Mouse (Mus musculus): Measurements from ENCODE around the gene Rptor. TPM values are rescaled to one million over a fixed set of nuclear protein-coding genes. Genes with fewer than 3 reads are reported as not detected.

Rptor gene
- polyA plus RNA-seq, 1 experiment from 2014 or later, result 9.3 TPM

DNA sequence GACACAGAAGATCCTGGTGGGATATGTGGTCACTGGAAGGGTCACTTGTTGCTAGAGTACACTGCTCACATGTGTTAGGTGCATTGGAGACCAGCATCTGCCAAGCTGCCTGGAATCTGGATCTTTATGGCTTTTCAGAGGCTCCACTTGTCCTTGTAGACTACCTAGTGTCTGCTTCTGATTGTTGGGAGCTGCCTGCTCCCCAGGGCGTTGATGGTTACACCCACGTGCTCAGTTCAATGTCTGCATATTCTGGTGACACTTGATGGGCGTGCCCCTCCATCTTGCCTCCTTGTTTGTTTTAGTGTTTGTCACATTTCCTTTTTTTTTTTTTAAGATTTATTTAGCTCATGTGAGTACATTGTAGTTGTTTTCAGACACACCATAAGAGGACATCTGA lies 287.3 kb downstream of the Rptor start:
- Histone ChIP-seq H3K27ac (no peak overlapping the region), H3K27me3 (replicated peaks) (no peaks in the 10 kb centered on the region), H3K4me2 (no peak overlapping the region), H3K36me3 (peaks cover 20% of the 10 kb centered on the region), H3K9me3 (no peaks in the 10 kb centered on the region), H3K9ac (no peak overlapping the region), H3K4me1 (no peaks in the 10 kb centered on the region), H3K4me3 (replicated peaks) (no peak overlapping the region)
- ATAC-seq (ENCODE audit: insufficient read depth, low FRiP score, low read depth), result no peak
- WGBS, result 87% methylated on average over 3 of the region's 3 CpGs

DNA sequence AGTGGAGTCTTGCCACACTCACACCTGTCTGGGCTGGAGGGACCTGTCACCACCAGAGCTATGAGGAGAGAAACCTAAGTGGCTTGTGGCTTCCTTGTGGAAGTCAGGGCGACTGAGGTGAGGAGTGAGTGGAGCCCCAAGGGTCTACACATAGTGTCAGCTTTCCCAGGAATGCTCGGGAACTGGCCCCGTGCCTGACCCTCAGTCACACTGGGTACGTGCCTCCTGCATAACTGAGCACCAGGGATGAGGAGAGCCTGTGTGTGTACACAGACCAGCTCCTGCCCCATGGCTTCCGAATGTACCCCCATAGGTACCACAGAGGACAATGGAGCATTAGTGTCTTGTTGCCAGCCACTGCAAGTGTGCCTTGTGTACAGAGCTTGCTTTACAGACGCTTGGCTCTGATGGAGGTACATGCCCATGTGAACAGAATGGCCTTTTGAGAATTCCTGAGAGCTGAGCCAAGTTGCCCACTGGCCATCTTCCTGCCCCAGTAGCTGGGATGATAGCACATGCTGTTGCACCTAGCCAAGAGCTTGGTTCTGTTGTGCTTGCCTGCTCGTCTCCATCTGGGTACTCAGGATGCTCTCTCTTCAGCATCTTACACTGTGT lies 289.0 kb downstream of the Rptor start:
- H3K27me3 ChIP-seq (replicated peaks), result no peaks in the 10 kb centered on the region

DNA sequence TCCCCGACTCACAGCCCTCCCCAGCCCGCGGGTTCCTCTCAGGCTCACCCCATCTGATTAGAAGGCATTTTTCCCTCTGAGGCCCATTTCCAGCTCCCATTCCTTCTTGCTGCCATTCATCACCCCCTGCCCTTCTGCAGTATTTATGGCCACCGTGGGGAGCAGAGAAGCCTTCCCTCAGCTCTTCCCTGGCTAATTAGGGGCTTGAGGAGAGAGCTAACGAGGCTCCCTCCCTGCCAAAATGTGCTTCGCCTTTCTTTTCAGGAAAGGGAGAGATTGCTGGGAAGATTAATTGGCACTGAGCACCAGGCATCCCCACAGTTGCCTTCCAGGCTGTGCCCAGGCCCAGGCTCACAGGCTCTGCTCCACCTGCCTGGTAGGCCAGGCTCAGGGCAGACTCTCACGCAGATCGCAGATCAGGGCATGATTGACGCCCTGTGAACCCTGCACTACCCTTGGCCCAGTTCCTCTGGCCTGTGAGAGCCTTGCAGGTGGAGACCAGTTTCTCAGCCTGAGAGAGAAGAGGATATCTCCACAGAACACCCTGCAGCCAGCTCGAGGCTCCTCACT lies 291.0 kb downstream of the Rptor start:
- no peak overlapping the region for H3K9ac ChIP-seq
- no peaks in the 10 kb centered on the region for H3K4me1 ChIP-seq
- H3K36me3 ChIP-seq, result peaks cover 31% of the 10 kb centered on the region
- no peak overlapping the region for H3K4me3 ChIP-seq (replicated peaks)
- H3K27ac ChIP-seq, result no peak overlapping the region
- no peak overlapping the region for H3K4me2 ChIP-seq
- H3K9me3 ChIP-seq, result no peaks in the 10 kb centered on the region
- H3K27me3 ChIP-seq (replicated peaks), result no peaks in the 10 kb centered on the region
- ATAC-seq (ENCODE audit: insufficient read depth, low FRiP score, low read depth), result peak; percentile 34; the same call in 1 of the 2 replicates
- 73% methylated on average over 10 of the region's 10 CpGs for WGBS

More for the DNA sequence above, 289.0 kb downstream of the Rptor start:
- no peak overlapping the region for H3K9ac ChIP-seq
- no peaks in the 10 kb centered on the region for H3K9me3 ChIP-seq
- H3K36me3 ChIP-seq, result peaks cover 22% of the 10 kb centered on the region
- no peak for ATAC-seq (ENCODE audit: insufficient read depth, low FRiP score, low read depth)
- no peak overlapping the region for H3K4me2 ChIP-seq
- H3K27ac ChIP-seq, result no peak overlapping the region
- no peak overlapping the region for H3K4me3 ChIP-seq (replicated peaks)
- no peaks in the 10 kb centered on the region for H3K4me1 ChIP-seq
- whole genome bisulfite sequencing, result 88% methylated on average over 7 of the region's 7 CpGs

DNA sequence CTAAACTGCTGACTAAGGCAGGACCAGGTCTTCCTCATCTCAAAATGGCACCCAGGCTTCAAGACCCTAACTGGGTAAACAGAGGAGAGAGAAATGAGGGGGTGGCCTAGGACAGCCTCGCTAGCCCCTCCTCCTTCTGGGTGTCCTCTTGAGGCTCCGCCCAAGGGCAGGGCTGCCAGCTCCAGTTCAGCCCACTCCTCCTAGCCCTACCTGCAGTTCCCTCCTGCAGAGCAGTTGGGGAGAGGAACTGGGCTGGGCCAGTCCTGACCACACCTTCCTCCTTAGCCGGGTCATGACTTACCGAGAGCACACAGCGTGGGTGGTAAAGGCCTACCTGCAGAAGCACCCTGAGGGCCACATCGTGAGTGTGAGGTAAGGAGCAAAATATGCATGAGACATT lies 291.9 kb downstream of the Rptor start:
- no peak for ATAC-seq (ENCODE audit: insufficient read depth, low FRiP score, low read depth)
- H3K27ac ChIP-seq, result no peak overlapping the region
- no peak overlapping the region for H3K4me3 ChIP-seq (replicated peaks)
- 57% methylated on average over 6 of the region's 6 CpGs for WGBS
- peaks cover 26% of the 10 kb centered on the region; the same call in 1 of the 2 replicates for H3K36me3 ChIP-seq
- H3K9ac ChIP-seq, result no peak overlapping the region
- no peaks in the 10 kb centered on the region for H3K9me3 ChIP-seq
- no peaks in the 10 kb centered on the region for H3K27me3 ChIP-seq (replicated peaks)
- H3K4me2 ChIP-seq, result no peak overlapping the region
- no peaks in the 10 kb centered on the region for H3K4me1 ChIP-seq

DNA sequence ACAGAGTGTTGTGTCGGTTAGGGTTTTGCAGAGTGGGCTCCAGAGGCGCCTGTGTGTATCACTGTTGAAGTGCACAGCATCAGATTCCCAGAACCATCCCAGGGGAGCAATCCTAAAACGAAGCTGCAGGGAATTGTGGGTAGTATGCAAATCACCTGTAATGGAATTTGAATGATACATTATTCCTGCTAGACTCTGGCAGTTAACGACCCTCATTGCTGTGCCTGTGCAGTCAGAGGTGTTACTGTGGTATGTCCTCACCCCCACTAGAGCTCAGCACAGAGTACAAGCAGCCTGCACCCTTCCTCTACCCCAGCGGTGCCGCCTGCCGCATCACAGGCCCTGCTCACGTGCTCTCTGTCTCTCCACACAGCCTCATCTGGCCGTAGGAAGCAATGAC lies 294.3 kb downstream of the Rptor start:
- H3K9ac ChIP-seq, result no peak overlapping the region
- no peak overlapping the region for H3K4me3 ChIP-seq (replicated peaks)
- no peaks in the 10 kb centered on the region for H3K4me1 ChIP-seq
- H3K36me3 ChIP-seq, result 0 out of 2 replicates have a peak, but pooled peaks cover 14% of the 10 kb centered on the region
- H3K27me3 ChIP-seq (replicated peaks), result no peaks in the 10 kb centered on the region
- no peaks in the 10 kb centered on the region for H3K9me3 ChIP-seq
- no peak for ATAC-seq (ENCODE audit: insufficient read depth, low FRiP score, low read depth)
- no peak overlapping the region for H3K4me2 ChIP-seq
- H3K27ac ChIP-seq, result no peak overlapping the region
- 84% methylated on average over 9 of the region's 9 CpGs for WGBS

DNA sequence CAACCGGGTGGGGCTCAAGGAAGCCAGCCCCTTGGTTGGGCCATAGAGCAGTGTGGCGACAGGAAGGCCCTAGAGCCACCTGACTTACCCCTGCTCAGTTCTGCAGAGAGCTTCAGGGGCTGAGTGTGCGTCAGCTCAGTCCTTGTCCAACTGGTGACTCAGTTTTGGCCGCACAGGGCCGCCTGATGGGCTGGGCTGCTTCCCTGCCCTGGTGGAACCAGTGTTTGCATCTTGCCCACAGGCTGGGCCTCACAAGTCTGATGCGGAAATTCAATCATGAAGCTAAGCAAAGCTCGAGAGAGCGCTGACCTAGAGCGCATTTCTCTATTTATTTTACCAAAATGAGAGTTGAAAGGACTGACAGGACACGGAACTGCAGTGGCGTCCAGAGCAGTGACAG lies 296.3 kb downstream of the Rptor start:
- Histone ChIP-seq H3K9ac (no peak overlapping the region), H3K9me3 (no peaks in the 10 kb centered on the region), H3K27ac (no peak overlapping the region), H3K4me2 (no peak overlapping the region), H3K4me1 (no peaks in the 10 kb centered on the region), H3K36me3 (0 out of 2 replicates have a peak, but pooled peaks cover 14% of the 10 kb centered on the region), H3K27me3 (replicated peaks) (no peaks in the 10 kb centered on the region), H3K4me3 (replicated peaks) (no peak overlapping the region)
- WGBS, result 82% methylated on average over 11 of the region's 11 CpGs
- no peak for ATAC-seq (ENCODE audit: insufficient read depth, low FRiP score, low read depth)

DNA sequence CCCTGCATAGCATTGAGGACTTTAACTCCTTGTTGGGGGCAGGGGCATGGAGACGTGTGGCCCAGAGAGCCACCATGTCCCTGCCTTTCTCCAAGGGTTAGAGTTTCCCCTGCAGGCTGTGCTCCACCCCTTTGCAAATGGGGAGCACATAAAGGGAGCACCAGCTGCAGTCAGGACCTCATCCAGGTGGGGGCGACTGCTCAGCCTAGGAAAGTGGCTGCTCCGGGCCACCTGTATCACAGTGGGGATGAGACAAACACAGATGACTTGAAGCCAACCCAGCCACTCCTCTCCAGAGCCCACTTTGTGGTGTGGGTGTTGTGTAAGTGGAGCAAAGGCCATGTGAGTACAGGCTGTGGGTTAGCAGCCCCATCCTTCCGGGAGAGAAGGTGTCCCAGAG lies 298.5 kb downstream of the Rptor start:
- Histone ChIP-seq H3K4me1 (no peaks in the 10 kb centered on the region), H3K27ac (no peak overlapping the region), H3K36me3 (0 out of 2 replicates have a peak, but pooled peaks cover 14% of the 10 kb centered on the region), H3K4me2 (no peak overlapping the region), H3K9ac (no peak overlapping the region), H3K4me3 (replicated peaks) (no peak overlapping the region), H3K9me3 (no peaks in the 10 kb centered on the region), H3K27me3 (replicated peaks) (no peaks in the 10 kb centered on the region)
- WGBS, result 70% methylated on average over 4 of the region's 4 CpGs
- ATAC-seq (ENCODE audit: insufficient read depth, low FRiP score, low read depth), result no peak

DNA sequence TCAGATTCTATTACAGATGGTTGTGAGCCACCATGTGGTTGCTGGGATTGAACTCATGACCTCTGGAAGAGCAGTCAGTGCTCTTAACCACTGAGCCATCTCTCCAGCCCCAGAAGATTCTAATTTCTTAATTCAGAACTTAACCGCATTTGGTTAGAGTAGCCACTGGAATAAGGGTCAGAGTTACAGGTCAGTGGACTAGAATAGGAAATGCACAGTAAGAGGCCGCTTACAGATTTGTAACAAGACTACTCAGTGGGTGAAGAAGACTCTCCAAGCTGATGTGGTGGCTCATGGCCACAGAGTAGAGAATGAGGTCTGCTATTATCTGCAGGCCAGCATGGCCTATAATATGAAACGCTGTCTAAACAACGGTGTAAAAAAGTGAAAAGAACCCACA lies 300.2 kb downstream of the Rptor start:
- Histone ChIP-seq H3K4me1 (no peaks in the 10 kb centered on the region), H3K27me3 (replicated peaks) (no peaks in the 10 kb centered on the region), H3K9me3 (no peaks in the 10 kb centered on the region), H3K27ac (no peak overlapping the region), H3K36me3 (0 out of 2 replicates have a peak, but pooled peaks cover under 1% of the 10 kb centered on the region), H3K4me2 (no peak overlapping the region), H3K9ac (no peak overlapping the region), H3K4me3 (replicated peaks) (no peak overlapping the region)
- ATAC-seq (ENCODE audit: insufficient read depth, low FRiP score, low read depth), result no peak
- WGBS, result 79% methylated on average over 4 of the region's 4 CpGs

DNA sequence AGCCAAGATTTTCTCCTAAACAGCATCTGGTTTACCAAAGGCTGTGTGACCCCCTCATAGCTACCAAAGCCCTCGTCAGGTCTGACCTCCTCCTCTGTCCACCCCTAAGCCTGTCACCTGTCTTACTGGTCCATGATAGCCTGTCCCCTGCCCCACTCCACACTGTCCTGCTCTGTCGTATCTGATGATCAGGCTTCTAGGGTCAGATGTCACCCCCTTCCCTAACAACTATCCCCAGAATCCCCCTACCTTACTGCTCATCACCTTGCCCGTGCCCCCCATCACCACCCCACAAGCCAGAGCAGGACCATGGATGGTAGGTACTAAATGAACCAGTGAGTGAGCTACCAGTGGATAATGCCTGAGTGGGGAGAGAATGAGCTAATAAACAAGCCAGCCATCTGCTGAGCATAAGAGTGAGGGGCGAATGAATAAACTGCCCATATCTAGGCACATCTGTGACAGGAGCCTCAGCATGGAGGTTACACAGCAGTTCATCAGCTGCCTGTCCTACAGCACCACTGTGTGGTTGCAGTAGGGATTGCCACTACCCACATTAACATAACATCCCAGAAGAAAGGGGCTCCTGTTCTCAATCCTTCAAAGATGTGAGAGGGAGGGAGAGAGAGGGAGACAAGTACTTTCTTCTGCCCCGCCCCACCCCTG lies 302.0 kb downstream of the Rptor start:
- Histone ChIP-seq H3K27ac (no peak overlapping the region), H3K9ac (no peak overlapping the region), H3K9me3 (no peaks in the 10 kb centered on the region), H3K4me3 (replicated peaks) (no peak overlapping the region), H3K4me2 (no peak overlapping the region), H3K27me3 (replicated peaks) (0 out of 2 replicates have a peak, but pooled peaks cover 4% of the 10 kb centered on the region), H3K4me1 (no peaks in the 10 kb centered on the region), H3K36me3 (no peaks in the 10 kb centered on the region)
- ATAC-seq (ENCODE audit: insufficient read depth, low FRiP score, low read depth), result peak; percentile 48; the same call in 1 of the 2 replicates
- WGBS, result 26% methylated on average over 5 of the region's 5 CpGs

DNA sequence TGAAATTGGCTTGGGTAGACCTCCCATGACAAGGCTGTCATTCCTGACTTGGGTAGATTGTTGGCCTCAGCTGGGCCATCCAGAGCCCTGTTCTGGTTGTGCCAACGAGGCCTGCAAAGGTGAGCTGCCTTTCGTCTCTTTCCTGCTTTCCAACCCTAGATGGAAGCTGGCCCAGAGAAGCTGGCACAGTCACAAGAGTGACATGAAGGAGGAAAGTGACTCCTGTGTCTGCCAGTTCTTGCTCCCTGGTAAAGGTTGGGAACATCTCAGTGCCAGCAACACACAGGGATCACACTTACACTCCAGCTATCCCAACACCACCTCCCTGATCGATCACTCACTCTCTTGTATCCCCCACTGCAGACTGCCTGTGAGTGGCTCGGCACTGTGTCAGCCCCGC lies 303.1 kb downstream of the Rptor start:
- Histone ChIP-seq H3K9me3 (no peaks in the 10 kb centered on the region), H3K27ac (no peak overlapping the region), H3K27me3 (replicated peaks) (0 out of 2 replicates have a peak, but pooled peaks cover 4% of the 10 kb centered on the region), H3K36me3 (no peaks in the 10 kb centered on the region), H3K4me2 (no peak overlapping the region), H3K9ac (no peak overlapping the region), H3K4me3 (replicated peaks) (no peak overlapping the region), H3K4me1 (no peaks in the 10 kb centered on the region)
- ATAC-seq (ENCODE audit: insufficient read depth, low FRiP score, low read depth), result no peak
- 85% methylated on average over 5 of the region's 5 CpGs for WGBS

DNA sequence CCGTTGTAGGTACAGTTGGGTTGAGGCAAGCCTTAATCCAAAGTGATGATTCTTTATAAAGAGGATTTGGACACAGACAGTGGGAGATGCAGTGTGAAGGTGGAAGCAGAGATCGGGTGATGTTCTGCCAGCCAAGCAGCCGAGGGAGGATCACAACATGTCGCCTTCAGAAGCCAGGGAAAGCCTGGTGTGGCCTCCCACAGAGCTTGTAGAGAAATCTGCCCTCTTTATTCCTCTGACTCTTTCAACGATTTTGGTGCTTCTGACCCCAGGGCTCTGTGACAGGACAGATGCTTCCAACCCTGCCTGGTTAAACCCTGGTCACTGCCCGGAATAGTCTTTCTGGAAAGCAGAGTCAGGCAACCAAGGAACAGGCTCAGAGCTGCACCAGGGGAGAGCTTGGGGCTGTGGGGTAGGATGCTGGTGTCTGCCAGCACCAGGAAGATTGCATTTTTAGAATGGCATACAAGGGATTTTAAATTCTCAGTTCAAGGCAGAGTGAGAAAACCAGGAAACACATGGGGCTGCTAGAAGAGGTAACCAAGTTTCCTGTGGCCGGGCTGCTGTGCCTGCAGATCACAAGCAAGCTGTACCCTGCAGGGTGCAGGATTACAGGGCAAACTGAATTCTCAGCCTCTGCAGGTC lies 304.4 kb downstream of the Rptor start:
- Histone ChIP-seq H3K4me1 (no peaks in the 10 kb centered on the region), H3K9ac (no peak overlapping the region), H3K4me3 (replicated peaks) (no peak overlapping the region), H3K9me3 (no peaks in the 10 kb centered on the region), H3K36me3 (no peaks in the 10 kb centered on the region), H3K4me2 (no peak overlapping the region), H3K27me3 (replicated peaks) (0 out of 2 replicates have a peak, but pooled peaks cover 4% of the 10 kb centered on the region), H3K27ac (no peak overlapping the region)
- 49% methylated on average over 7 of the region's 7 CpGs for WGBS
- ATAC-seq (ENCODE audit: insufficient read depth, low FRiP score, low read depth), result no peak

DNA sequence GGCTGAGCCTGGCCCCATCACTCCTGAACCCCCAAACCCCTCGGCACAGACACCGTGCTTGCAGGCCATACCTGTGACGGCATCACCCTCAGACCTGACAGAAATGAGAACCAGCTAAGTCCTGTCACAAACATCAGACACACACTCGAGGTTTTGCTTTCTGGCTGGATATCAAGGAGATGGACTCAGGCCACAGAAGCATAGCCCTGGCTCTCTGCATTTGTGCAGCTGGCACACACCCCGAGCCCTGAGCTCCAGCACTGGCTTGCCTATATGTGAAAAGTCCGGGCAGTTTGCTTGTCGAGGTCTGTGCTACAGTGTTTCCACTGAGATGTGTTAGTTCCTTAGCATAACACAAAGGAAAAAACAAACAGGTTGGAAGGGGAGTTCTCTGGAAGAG lies 305.0 kb downstream of the Rptor start:
- H3K27me3 ChIP-seq (replicated peaks), result 0 out of 2 replicates have a peak, but pooled peaks cover 4% of the 10 kb centered on the region
- H3K36me3 ChIP-seq, result no peaks in the 10 kb centered on the region
- H3K4me3 ChIP-seq (replicated peaks), result no peak overlapping the region
- no peak overlapping the region for H3K27ac ChIP-seq
- H3K9ac ChIP-seq, result no peak overlapping the region
- no peak for ATAC-seq (ENCODE audit: insufficient read depth, low FRiP score, low read depth)
- no peak overlapping the region for H3K4me2 ChIP-seq
- no peaks in the 10 kb centered on the region for H3K9me3 ChIP-seq
- WGBS, result 52% methylated on average over 7 of the region's 7 CpGs
- H3K4me1 ChIP-seq, result peaks cover 2% of the 10 kb centered on the region
